Mouse (Mus musculus) testis, adult 2 months (tissue): ENCODE data around the gene Cox10. TPM values are rescaled to one million over a fixed set of nuclear protein-coding genes. Genes with fewer than 3 reads are reported as not detected.
"Not testable (repeated sequence)": the region's sequence is repeated elsewhere in the genome, so short reads cannot be mapped to it uniquely, and the experiment has no call there.

Source experiments
- H3K27ac ChIP-seq: fragments of 200-500 bp; 2 replicates; pipeline ENCODE4 v1.5.1; 2012; ENCODE audit warnings: low read depth, low read length; ENCODE audit not compliant: control insufficient read depth, insufficient read depth
- H3K27me3 ChIP-seq: fragments of 200-500 bp; 2 replicates; pipeline ENCODE4 v1.6.1; 2012; ENCODE audit warnings: mild to moderate bottlenecking, low read length, moderate library complexity; ENCODE audit not compliant: control insufficient read depth, insufficient read depth
- H3K36me3 ChIP-seq: fragments of 200-500 bp; 2 replicates; pipeline ENCODE4 v1.6.1; 2012; ENCODE audit warnings: mild to moderate bottlenecking, low read length; ENCODE audit not compliant: control insufficient read depth, insufficient read depth
- H3K4me1 ChIP-seq: fragments of 200-500 bp; 2 replicates; pipeline ENCODE4 v1.6.1; 2012; ENCODE audit warnings: low read length; ENCODE audit not compliant: control insufficient read depth, insufficient read depth
- H3K4me3 ChIP-seq: fragments of 200-500 bp; 2 replicates; pipeline ENCODE4 v1.5.1; 2012; ENCODE audit warnings: low read depth, mild to moderate bottlenecking, low read length, moderate library complexity, mixed read lengths; ENCODE audit not compliant: control insufficient read depth
- CTCF ChIP-seq: fragments of 200-500 bp; IDR thresholded peaks from 2 replicates; pipeline ENCODE4 v1.5.1; 2012; ENCODE audit warnings: low read depth, mild to moderate bottlenecking, inconsistent platforms, low read length, moderate library complexity; ENCODE audit not compliant: control insufficient read depth, insufficient read depth, insufficient replicate concordance
- POLR2A ChIP-seq: fragments of 200-500 bp; IDR thresholded peaks from 2 replicates; pipeline ENCODE4 v1.6.1; 2012; ENCODE audit warnings: low read depth, mild to moderate bottlenecking, inconsistent platforms, low read length, moderate library complexity; ENCODE audit not compliant: control insufficient read depth
- polyA plus RNA-seq: library from polyadenylated mRNA; depleted of rRNA; stranded (reverse); fragments of >200 nt; gene quantifications from 2 replicates; pipeline ENCODE4 v1.2.3, GENCODE M21; 2012; rRNA removed

Gene Cox10
- polyA plus RNA-seq: 11.9 and 14.1 TPM in 2 replicates

DNA sequence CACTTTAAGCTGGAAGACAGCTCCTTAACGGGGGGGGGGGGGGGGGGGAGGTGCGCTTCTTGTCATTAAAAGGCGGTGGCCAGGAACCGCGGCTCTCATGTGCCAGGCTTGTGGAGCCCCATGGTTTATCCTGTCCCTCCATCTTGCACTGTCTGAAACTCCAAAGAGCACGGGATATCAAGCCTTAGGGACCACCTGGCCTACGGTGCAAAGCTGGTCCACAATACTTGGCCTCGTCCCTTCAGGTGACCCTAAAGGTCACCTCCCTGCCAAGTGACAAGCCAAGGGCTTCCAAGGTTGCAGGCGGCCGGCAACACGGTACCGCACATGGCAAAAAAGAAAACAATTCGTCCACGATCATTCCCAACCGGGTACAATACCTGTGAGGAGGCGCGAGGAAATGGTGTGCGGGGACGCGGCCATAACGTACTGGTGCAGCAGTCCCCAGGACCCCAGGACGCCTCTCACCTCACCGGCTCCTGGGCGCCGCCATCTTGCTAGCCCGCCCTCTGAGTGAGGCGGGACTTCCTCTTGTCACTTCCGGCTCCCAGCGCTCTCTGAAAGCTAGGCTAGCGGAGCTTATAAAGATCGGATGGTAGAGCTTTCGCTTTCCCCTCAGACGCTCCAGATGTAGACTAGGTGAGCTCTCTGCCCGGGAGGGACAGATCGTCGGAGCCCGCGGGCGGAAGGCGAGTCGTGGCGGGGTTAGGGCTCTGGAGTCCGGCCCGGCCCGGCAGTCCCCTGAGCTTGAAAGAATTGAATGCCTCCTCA, at the start of gene Cox10:
Cox10 (minus strand) TSS at position 513 of the 771 bp plus-strand sequence.
- H3K36me3 ChIP-seq: no peaks in the 10 kb centered on the region
- H3K27me3 ChIP-seq: no peaks in the 10 kb centered on the region
- H3K27ac ChIP-seq: peak within 1 kb of the TSS; percentile 87
- TF ChIP-seq CTCF: no peak
- peak; percentile 74 for TF ChIP-seq POLR2A
- peaks cover 8% of the 10 kb centered on the region for H3K4me1 ChIP-seq
- H3K4me3 ChIP-seq: peak within 1 kb of the TSS; percentile 100

DNA sequence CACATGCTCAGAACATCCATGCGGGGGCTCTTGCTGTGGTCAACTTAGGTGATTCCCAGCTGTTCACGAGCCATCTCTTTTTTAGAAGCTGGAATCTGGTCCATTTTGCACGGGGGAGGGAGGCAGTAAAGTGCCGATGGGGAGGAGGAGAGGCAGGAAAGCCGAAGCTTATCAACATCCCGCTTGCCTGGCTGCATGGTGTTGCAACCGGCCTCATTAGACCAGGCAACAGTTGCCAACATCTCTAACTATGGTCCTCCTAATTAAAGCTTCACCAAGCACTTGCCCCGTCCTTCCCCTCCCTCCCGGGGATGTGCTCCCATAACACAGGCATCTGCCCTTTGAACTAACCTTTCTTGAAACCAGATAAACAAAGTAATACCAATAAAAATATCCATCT, 48.7 kb upstream of the Cox10 start:
- Histone ChIP-seq H3K27ac (no peak overlapping the region), H3K36me3 (no peaks in the 10 kb centered on the region), H3K4me1 (no peaks in the 10 kb centered on the region), H3K27me3 (no peaks in the 10 kb centered on the region), H3K4me3 (no peak overlapping the region)
- TF ChIP-seq CTCF (no peak), POLR2A (no peak)

DNA sequence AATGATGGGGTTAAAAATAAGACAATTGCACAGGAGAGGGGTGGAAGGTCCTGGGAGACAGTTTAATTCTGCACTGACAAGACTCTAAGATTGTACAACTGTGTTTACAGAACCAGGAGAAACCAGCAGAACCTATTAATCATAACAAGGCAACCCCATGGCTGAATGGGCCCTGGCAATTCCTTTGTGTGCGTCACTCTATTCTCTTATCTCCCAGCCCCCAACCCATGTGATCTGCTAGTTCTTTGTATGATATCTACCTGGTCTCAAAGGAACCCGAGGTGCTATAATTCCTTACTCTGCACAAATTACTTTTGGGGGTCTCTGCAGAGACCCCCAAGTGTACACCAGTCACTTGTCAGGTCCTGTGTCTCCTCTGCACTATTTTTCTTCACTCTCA, 46.2 kb upstream of the Cox10 start:
- no peak for TF ChIP-seq CTCF
- TF ChIP-seq POLR2A: no peak
- Histone ChIP-seq H3K27me3 (no peaks in the 10 kb centered on the region), H3K4me1 (no peaks in the 10 kb centered on the region), H3K4me3 (no peak overlapping the region), H3K27ac (no peak overlapping the region), H3K36me3 (no peaks in the 10 kb centered on the region)

DNA sequence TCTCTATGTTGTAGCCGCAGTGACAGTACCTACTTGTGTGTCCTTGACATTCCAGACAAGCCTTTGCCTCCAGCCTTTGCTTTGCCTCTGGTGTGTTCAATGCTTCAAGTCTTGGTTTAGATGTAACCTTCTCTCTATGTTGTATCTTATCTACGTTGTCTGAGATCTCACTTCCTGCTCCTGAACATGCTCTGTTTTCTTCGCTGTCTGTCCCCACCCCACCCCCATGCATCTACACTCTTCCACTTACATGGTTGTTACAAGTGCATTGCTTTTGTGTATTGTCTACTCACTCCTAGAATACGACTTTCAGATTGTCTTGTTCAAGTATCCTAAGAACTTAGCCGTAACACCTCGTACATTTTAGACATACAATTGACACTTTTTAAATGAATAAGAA, 43.9 kb upstream of the Cox10 start:
- not testable (repeated sequence) for H3K4me3 ChIP-seq, H3K27ac ChIP-seq, H3K27me3 ChIP-seq, H3K36me3 ChIP-seq, H3K4me1 ChIP-seq

DNA sequence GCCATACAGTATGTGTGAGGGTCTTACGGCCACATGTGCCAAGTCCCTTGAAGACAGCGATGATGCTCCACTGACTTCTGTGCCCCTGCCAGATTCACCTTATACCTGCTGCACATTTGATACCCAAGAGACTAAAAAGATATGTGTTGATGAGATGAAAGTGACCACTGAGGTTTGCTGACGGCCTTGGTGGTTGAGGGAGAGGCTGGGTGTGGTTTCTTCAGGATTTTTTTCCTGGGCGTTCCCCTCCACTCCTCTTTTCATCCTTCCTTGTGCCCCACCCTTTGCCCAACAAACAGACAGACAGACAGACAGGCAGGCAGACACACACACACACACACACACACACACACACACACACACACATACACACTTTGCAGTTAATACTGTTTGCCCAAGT, 37.4 kb upstream of the Cox10 start:
- Histone ChIP-seq H3K4me3 (no peak overlapping the region), H3K27ac (no peak overlapping the region), H3K27me3 (no peaks in the 10 kb centered on the region), H3K4me1 (no peaks in the 10 kb centered on the region), H3K36me3 (no peaks in the 10 kb centered on the region)
- TF ChIP-seq POLR2A (no peak), CTCF (no peak)

DNA sequence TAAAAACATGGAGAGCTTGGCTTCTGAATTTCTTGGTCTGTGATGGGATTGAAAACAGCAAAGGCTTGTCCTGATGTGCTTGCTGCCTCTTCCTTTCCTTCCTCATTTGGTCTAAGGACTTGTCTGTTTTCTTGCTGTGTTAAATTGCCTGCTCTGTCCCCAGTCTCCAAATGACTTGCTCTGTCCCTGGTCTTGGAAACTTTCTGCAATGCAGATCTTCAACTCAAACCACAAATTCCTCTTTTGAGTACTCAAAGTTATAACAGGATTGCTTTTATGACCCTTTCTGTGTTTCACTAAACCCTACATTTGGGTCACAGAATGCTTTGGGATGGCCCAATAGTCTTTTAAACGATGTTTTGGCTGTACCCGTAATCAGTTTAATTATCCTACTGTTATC, 36.6 kb upstream of the Cox10 start:
- H3K4me3 ChIP-seq: no peak overlapping the region
- no peaks in the 10 kb centered on the region for H3K36me3 ChIP-seq
- no peak overlapping the region for H3K27ac ChIP-seq
- TF ChIP-seq POLR2A (no peak), CTCF (no peak)
- peaks cover 4% of the 10 kb centered on the region for H3K4me1 ChIP-seq
- H3K27me3 ChIP-seq: no peaks in the 10 kb centered on the region

DNA sequence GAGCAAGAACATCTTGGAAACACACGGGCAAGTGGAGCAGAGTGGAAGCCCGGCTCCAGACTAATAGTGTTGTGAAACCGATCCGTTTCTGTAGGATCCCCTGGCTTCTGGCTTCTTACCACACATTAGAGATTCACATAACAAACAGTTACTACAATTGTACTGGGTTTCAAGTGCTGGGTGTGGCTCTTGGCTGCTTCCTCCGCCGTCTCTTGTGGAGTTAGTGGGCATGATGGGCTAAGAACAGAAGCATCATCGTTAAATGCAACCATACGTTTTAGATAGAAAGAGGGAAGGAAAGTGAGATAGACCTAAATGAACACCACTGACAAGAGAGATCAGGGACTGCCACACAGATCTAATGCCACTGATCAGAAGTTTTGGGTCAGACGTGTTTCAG, 35.8 kb upstream of the Cox10 start:
- Histone ChIP-seq H3K4me1 (peaks cover 4% of the 10 kb centered on the region), H3K36me3 (no peaks in the 10 kb centered on the region)
- TF ChIP-seq CTCF: no peak
- no peak for TF ChIP-seq POLR2A

DNA sequence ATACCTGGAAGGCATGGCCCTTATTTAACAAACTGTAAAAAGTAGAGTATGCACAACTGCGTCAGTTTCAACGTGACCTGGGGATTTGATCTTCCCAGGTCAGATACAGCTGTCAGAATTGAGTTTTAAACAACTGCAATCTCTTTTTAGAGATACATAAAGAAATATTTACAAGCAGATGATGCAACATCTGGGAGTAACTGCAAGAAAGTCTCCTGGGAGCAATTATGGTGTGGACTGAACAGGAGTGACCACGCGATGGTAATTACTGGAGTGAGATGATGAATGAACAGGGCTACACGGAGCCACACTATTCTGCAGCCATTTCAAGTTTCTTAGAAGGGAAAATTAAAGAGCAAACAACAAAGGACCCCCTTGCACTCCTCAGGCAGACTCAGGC, 20.8 kb upstream of the Cox10 start:
- TF ChIP-seq POLR2A (no peak), CTCF (no peak)
- H3K36me3 ChIP-seq: no peaks in the 10 kb centered on the region

More for the DNA sequence above, 35.8 kb upstream of the Cox10 start:
- H3K27ac ChIP-seq: no peak overlapping the region
- H3K4me3 ChIP-seq: no peak overlapping the region
- no peaks in the 10 kb centered on the region for H3K27me3 ChIP-seq

More for the DNA sequence above, 20.8 kb upstream of the Cox10 start:
- Histone ChIP-seq H3K4me1 (no peaks in the 10 kb centered on the region), H3K27ac (no peak overlapping the region), H3K4me3 (no peak overlapping the region), H3K27me3 (no peaks in the 10 kb centered on the region)
